Mouse (Mus musculus): ENCODE data around the gene 1700001K19Rik. TPM values are rescaled to one million over a fixed set of nuclear protein-coding genes. Genes with fewer than 3 reads are reported as not detected.
A peak's percentile ranks its signal among the peaks of the same experiment; 100 is the strongest.
"Not testable (repeated sequence)": the region's sequence is repeated elsewhere in the genome, so short reads cannot be mapped to it uniquely, and the experiment has no call there.

The 1700001K19Rik gene
- polyA plus RNA-seq, 1 experiment from 2014 or later: not detected

DNA sequence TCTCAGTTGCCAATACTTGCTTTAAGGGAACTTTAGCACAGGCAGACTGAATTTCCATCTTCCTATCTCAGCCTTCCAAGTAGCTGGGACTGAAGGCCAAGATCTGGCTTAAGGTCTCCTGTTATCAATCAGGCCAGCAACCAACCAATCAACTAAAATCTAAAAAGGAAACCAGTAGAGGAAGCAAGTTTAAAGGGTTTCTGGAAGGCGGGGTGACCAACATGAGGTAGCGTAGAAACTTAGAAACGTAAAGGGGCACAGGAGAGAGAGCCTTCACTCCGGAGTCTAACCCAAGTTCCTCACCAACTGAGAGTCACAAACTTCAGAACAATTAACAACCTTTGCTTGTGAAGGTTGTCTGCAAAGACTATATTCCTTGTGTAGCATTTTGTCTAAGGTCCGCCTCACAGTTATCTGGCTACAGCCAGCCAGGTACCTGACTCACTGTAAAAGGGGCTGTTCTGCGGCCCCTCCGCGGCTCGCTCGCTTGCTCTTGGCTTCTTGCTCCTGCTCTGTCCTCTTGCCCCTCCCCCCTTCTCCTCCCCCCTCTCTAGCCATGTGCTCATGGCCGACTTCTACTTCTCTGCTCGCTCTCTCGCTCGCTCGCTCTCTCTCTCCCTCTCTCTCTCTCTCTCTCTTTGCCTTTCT lies 16.2 kb upstream of the 1700001K19Rik start:
- Histone ChIP-seq H3K9me3 (replicated peaks; ENCODE audit: control insufficient read depth, low read length) (no peaks in the 10 kb centered on the region), H3K4me3 (ENCODE audit: low read length) (no peak overlapping the region), H3K27ac (ENCODE audit: low read length) (peak overlapping the region; percentile 13; the same call in 1 of the 2 replicates), H3K4me1 (ENCODE audit: control insufficient read depth, insufficient read depth, low read length) (peaks cover 27% of the 10 kb centered on the region), H3K36me3 (ENCODE audit: control insufficient read depth, insufficient read depth) (peaks cover 7% of the 10 kb centered on the region; the same call in 1 of the 2 replicates), H3K4me2 (ENCODE audit: low read depth, low read length) (peak overlapping the region; percentile 33; the same call in 1 of the 2 replicates), H3K9ac (ENCODE audit: low read length) (0 out of 2 replicates have a peak overlapping the region, but pooled peaks have one; percentile 36), H3K27me3 (ENCODE audit: control insufficient read depth, insufficient read depth, low read length) (no peaks in the 10 kb centered on the region)
- 34% methylated on average over 15 of the region's 15 CpGs for WGBS
- ATAC-seq (replicated peaks; ENCODE audit: extremely low read depth, insufficient read depth, low FRiP score): no peak

GRCm38 (mm10) chr12:110698080-110698479 lies 15.7 kb upstream of the 1700001K19Rik start:
- ATAC-seq (replicated peaks; ENCODE audit: extremely low read depth, insufficient read depth, low FRiP score): no peak
- no peak overlapping the region for H3K4me3 ChIP-seq (ENCODE audit: low read length)
- H3K4me1 ChIP-seq (ENCODE audit: control insufficient read depth, insufficient read depth, low read length): peaks cover 22% of the 10 kb centered on the region
- H3K36me3 ChIP-seq (ENCODE audit: control insufficient read depth, insufficient read depth): peaks cover 9% of the 10 kb centered on the region; the same call in 1 of the 2 replicates
- no peak overlapping the region for H3K4me2 ChIP-seq (ENCODE audit: low read depth, low read length)
- peak overlapping the region; percentile 13; the same call in 1 of the 2 replicates for H3K27ac ChIP-seq (ENCODE audit: low read length)
- no peaks in the 10 kb centered on the region for H3K27me3 ChIP-seq (ENCODE audit: control insufficient read depth, insufficient read depth, low read length)
- WGBS: 97% methylated on average over 1 of the region's 1 CpGs
- no peak overlapping the region for H3K9ac ChIP-seq (ENCODE audit: low read length)
- no peaks in the 10 kb centered on the region for H3K9me3 ChIP-seq (replicated peaks; ENCODE audit: control insufficient read depth, low read length)

DNA sequence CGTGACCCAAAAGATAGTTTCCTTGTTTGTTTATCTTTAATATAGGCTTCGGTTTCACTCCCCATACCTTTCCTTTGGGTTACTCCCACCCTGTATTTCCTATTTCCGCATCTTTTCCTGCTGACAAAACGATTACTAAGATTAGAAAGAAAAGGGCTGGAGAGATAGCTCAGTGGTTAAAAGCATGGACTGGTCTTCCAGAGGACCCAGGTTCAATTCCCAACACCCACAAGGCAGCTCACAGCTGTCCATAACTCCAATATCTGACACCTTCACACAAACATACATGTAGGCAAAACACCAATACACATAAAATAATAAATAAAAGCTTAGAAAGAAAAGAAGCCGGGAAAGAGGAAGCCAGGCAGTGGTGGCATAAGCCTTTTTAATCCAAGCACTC lies 15.0 kb upstream of the 1700001K19Rik start:
- Histone ChIP-seq H3K27me3 (ENCODE audit: control insufficient read depth, insufficient read depth, low read length) (no peaks in the 10 kb centered on the region), H3K4me3 (ENCODE audit: low read length) (no peak overlapping the region), H3K27ac (ENCODE audit: low read length) (no peak overlapping the region), H3K4me2 (ENCODE audit: low read depth, low read length) (no peak overlapping the region), H3K9me3 (replicated peaks; ENCODE audit: control insufficient read depth, low read length) (no peaks in the 10 kb centered on the region), H3K9ac (ENCODE audit: low read length) (no peak overlapping the region), H3K4me1 (ENCODE audit: control insufficient read depth, insufficient read depth, low read length) (peaks cover 21% of the 10 kb centered on the region), H3K36me3 (ENCODE audit: control insufficient read depth, insufficient read depth) (peaks cover 14% of the 10 kb centered on the region)
- 61% methylated on average over 5 of the region's 5 CpGs for WGBS
- ATAC-seq (replicated peaks; ENCODE audit: extremely low read depth, insufficient read depth, low FRiP score): no peak

GRCm38 (mm10) chr12:110696975-110697400 lies 14.6 kb upstream of the 1700001K19Rik start:
- no peak for ATAC-seq (replicated peaks; ENCODE audit: extremely low read depth, insufficient read depth, low FRiP score)
- Histone ChIP-seq H3K27ac (ENCODE audit: low read length) (peak overlapping the region; percentile 80), H3K9ac (ENCODE audit: low read length) (peak overlapping the region; percentile 88), H3K4me1 (ENCODE audit: control insufficient read depth, insufficient read depth, low read length) (peaks cover 21% of the 10 kb centered on the region), H3K4me3 (ENCODE audit: low read length) (peak overlapping the region; percentile 89), H3K4me2 (ENCODE audit: low read depth, low read length) (peak overlapping the region; percentile 66), H3K27me3 (ENCODE audit: control insufficient read depth, insufficient read depth, low read length) (no peaks in the 10 kb centered on the region), H3K9me3 (replicated peaks; ENCODE audit: control insufficient read depth, low read length) (no peaks in the 10 kb centered on the region), H3K36me3 (ENCODE audit: control insufficient read depth, insufficient read depth) (peaks cover 14% of the 10 kb centered on the region)
- WGBS: 50% methylated on average over 9 of the region's 9 CpGs

- Histone ChIP-seq H3K9ac (ENCODE audit: low read length) (peak overlapping the region; percentile 98), H3K4me1 (ENCODE audit: control insufficient read depth, insufficient read depth, low read length) (peaks cover 21% of the 10 kb centered on the region), H3K36me3 (ENCODE audit: control insufficient read depth, insufficient read depth) (peaks cover 18% of the 10 kb centered on the region), H3K4me2 (ENCODE audit: low read depth, low read length) (peak overlapping the region; percentile 72), H3K9me3 (replicated peaks; ENCODE audit: control insufficient read depth, low read length) (no peaks in the 10 kb centered on the region), H3K27me3 (ENCODE audit: control insufficient read depth, insufficient read depth, low read length) (no peaks in the 10 kb centered on the region), H3K4me3 (ENCODE audit: low read length) (peak overlapping the region; percentile 89), H3K27ac (ENCODE audit: low read length) (peak overlapping the region; percentile 94)
- ATAC-seq (replicated peaks; ENCODE audit: extremely low read depth, insufficient read depth, low FRiP score): peak; percentile 93
- under 1% methylated on average over 89 of the region's 89 CpGs for WGBS
Measured at GRCm38 (mm10) chr12:110696173-110696974, 14.0 kb upstream of the 1700001K19Rik start.

GRCm38 (mm10) chr12:110695676-110696171 lies 13.3 kb upstream of the 1700001K19Rik start:
- Histone ChIP-seq H3K9me3 (replicated peaks; ENCODE audit: control insufficient read depth, low read length) (no peaks in the 10 kb centered on the region), H3K36me3 (ENCODE audit: control insufficient read depth, insufficient read depth) (peaks cover 19% of the 10 kb centered on the region), H3K27me3 (ENCODE audit: control insufficient read depth, insufficient read depth, low read length) (no peaks in the 10 kb centered on the region), H3K4me2 (ENCODE audit: low read depth, low read length) (peak overlapping the region; percentile 72), H3K4me1 (ENCODE audit: control insufficient read depth, insufficient read depth, low read length) (peaks cover 17% of the 10 kb centered on the region), H3K9ac (ENCODE audit: low read length) (peak overlapping the region; percentile 98), H3K4me3 (ENCODE audit: low read length) (peak overlapping the region; percentile 89), H3K27ac (ENCODE audit: low read length) (peak overlapping the region; percentile 94)
- under 1% methylated on average over 48 of the region's 55 CpGs for WGBS
- peak; percentile 37 for ATAC-seq (replicated peaks; ENCODE audit: extremely low read depth, insufficient read depth, low FRiP score)

GRCm38 (mm10) chr12:110693378-110693777 lies 11.0 kb upstream of the 1700001K19Rik start:
- H3K27ac ChIP-seq (ENCODE audit: low read length); H3K9me3 ChIP-seq (replicated peaks; ENCODE audit: control insufficient read depth, low read length); ATAC-seq (replicated peaks; ENCODE audit: extremely low read depth, insufficient read depth, low FRiP score); H3K4me3 ChIP-seq (ENCODE audit: low read length); H3K4me2 ChIP-seq (ENCODE audit: low read depth, low read length); H3K27me3 ChIP-seq (ENCODE audit: control insufficient read depth, insufficient read depth, low read length); H3K9ac ChIP-seq (ENCODE audit: low read length): not testable (repeated sequence)
- H3K4me1 ChIP-seq (ENCODE audit: control insufficient read depth, insufficient read depth, low read length): peaks cover 13% of the 10 kb centered on the region
- 61% methylated on average over 5 of the region's 5 CpGs for WGBS
- peaks cover 32% of the 10 kb centered on the region for H3K36me3 ChIP-seq (ENCODE audit: control insufficient read depth, insufficient read depth)

DNA sequence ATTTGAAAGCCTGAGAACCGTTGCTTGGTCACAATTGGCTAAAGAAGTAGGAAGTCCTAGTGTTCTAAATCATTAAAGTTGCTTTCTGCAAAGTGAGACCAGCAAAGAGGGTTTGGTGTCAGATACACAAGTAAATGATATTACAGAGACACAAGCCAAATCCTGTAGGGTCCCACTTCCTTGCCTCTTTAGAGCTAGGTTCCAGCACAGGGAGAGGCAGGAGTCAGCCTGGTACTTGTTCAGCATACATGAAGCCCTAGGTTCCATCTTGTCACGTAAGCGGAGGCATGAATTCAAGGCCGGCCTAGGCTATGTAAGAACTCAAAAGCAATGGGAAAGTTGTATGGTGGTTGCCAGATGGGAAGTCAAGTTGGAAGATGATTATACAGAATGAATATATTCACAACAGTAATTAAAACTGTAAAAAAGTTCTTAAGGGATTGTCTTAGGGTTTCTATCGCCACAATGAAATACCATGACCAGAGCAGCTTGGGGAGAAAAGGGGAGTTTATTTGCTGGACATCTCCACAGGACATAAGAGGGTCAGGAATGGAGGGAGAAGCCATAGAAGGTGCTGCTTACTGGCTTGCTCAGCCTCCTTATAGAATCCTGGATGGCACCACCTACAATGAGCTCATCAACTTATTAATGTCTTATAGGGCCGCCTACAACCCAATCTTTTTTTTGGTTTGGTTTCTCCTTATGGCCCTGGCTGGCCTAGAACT lies 7.7 kb upstream of the 1700001K19Rik start:
- H3K36me3 ChIP-seq (ENCODE audit: control insufficient read depth, insufficient read depth): peaks cover 35% of the 10 kb centered on the region
- H3K4me3 ChIP-seq (ENCODE audit: low read length): no peak overlapping the region
- no peaks in the 10 kb centered on the region for H3K9me3 ChIP-seq (replicated peaks; ENCODE audit: control insufficient read depth, low read length)
- H3K27ac ChIP-seq (ENCODE audit: low read length): no peak overlapping the region
- ATAC-seq (replicated peaks; ENCODE audit: extremely low read depth, insufficient read depth, low FRiP score): no peak
- no peak overlapping the region for H3K9ac ChIP-seq (ENCODE audit: low read length)
- H3K4me1 ChIP-seq (ENCODE audit: control insufficient read depth, insufficient read depth, low read length): peaks cover 19% of the 10 kb centered on the region
- H3K27me3 ChIP-seq (ENCODE audit: control insufficient read depth, insufficient read depth, low read length): no peaks in the 10 kb centered on the region
- 87% methylated on average over 6 of the region's 6 CpGs for WGBS
- H3K4me2 ChIP-seq (ENCODE audit: low read depth, low read length): no peak overlapping the region
